Mouse (Mus musculus) c-Kit-negative CD71-positive TER-119-positive erythroid progenitor cells, embryonic 14.5 days (primary cell): ENCODE measurements around the gene 4930578C19Rik.
"Not testable (repeated sequence)": the region's sequence is repeated elsewhere in the genome, so short reads cannot be mapped to it uniquely, and the experiment has no call there.

Experiments
- DNase-seq: peaks from one replicate; pipeline ENCODE4 v3.0.0-alpha.2; 2013; ENCODE audit warnings: low read depth, low spot score

4930578C19Rik gene

DNA sequence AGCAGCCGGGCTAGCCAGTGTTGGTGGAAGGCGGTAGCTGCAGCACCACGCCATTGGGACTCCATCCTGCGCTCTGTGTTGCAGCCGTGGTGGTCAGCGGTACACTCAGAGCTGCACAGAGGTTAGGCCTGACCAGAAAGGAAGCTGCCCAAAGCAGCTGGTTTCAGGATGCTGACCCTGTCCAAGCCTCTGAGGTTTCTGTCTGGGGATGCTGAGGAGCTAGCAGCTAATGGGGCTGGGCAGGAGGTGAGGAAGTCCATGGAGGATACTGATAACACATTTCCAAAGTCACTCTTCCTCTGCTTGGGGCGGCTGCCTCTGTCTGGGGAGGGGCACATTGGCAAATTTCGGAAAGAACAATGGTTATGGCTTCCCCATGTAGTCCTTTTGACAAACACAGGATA is at the start of gene 4930578C19Rik:
Gene 4930578C19Rik, minus strand, starts transcription at position 200 of the 404 bp plus-strand sequence.
- DNase-seq: no peak

DNA sequence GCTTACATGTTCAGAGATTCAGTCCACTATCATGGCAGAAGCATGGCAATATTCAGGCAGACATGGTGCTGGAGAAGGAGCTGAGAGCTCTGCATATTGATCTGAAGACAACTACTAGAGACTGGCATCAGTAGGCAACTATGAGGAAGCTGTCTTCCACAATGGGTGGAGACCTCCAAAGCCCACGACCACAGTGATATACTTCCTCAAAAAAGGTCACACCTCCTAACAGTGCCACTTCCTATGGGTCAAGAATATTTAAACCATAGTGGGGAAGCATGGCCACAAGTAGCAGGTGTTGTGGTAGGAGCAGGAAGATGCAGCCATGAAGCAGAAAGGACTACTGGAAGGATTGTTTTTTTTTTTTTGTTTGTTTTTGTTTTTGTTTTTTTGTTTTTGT is 6.5 kb upstream of the 4930578C19Rik start:
- no peak for DNase-seq

DNA sequence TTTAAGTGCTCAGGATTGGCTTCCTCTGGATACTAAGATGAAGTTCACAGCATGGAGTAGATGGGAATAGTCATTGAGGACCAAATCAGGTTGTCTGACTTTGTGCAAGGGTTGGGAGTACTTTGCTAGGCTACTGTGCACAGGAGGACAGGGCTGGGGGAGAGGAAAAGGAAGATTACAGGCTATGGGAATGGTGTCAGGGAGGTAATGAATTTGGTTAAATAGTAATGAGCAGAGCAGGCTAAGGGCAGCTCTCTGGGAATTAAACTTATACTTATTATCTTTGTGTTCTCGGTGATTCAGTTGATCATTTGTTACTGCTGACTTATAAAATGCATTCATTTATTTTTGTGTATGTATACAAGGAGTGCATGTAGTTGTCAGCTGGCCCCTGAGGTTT is 1.7 kb upstream of the 4930578C19Rik start:
- no peak for DNase-seq

DNA sequence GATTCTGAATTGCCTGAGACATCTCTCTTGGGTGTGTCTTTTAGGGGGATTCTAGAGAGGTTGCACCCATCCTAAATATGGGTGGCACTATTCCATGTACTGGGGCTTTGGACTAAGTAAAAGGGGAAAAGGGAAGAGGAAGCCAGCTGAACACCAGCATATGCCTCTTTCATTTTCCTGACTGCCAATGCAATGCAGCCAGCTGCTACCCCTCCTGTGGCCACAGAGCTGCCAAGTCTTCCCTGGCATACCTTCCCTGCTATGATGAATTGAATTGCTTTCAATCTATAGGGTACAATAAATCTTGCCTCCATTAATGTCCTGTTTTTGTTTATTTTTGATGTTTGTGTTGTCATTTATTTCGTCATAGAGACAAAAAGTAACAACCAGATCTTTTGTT is 9.6 kb downstream of the 4930578C19Rik start:
- DNase-seq: no peak

DNA sequence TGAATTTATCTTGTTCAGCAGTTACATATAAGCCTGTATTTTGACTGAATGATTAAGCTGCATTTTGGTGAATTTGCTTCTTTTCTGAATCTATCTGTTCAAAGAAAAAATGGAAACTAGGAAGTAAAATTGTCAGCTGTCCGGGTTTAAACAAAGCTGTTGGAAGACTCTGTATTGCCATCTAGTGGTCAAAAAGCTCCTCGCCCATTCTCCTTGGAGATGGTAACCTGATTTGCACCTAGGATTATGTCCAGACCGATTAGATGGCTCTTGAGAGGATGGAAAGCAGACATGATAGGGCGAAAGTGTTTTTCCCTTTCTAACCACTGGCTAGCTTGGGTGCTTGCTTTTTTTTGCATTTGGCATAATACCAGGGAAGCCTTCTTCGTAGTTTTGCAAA is 19.1 kb downstream of the 4930578C19Rik start:
- no peak for DNase-seq

DNA sequence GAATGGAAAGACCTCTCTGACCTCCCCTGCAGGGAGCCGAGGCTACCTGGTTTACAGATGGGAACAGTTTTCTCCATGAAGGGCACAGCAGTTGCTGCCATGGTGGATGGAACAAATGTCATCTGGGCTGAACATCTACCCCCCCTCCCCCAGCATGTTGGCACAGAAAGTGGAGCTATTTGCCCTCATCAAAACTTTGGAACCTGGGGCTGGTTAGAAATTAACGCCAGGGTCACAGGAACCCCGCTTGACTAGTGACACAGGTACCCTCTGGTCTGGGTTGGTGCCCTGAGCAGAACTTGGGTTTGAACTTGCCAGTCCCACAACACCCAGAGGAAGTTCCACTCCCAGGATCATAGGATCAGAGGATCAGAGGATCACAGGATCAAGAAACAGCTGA is 35.7 kb downstream of the 4930578C19Rik start:
- DNase-seq: no peak

DNA sequence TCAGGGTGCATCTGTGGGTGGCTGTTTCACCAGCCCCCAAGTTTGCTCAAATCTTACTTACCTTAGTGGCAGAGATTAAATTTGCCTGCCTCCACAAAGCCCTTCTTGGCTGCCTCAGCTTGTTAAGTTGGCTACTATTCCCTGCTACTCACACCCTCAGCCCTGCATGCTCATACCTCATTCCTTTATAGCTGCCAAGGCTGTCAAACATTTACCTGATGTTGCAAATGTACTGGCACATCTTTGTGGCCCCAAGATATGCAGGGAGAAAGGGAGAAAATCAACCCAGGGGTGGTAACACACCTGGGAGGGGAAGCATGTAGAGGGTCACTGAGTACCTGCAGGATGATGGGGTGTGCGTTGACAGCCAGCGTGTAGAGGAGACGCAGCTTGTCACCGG is 38.0 kb downstream of the 4930578C19Rik start:
- no peak for DNase-seq

DNA sequence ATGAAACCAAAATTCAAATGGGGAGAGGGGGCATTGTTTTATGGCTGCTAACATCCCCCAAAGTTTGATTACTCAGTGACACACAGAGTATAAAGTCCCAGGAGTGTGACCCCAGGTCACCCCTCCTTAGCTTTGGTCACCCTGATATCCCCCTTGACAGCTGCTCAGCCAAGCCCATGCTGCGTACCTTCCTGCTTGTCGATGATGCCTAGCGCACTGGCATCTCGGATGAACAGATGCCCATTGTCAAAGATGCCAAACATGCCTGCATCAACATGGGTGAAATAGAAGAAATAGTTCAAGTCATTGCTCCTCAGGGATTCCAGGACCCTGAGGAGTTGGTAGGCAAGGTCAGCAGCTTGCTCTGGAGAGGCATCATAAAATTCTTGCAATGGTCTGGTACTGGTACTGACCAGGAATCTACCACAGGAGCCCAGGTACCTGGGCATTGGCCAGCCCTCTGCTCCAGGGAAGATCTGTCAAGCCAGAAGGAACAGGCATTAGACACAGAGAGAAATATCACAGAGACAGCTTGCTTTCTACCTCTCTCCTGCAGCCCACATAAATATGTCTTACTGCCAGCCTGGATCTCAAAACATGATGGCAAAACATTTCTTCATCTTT is 40.9 kb downstream of the 4930578C19Rik start:
- DNase-seq: no peak

DNA sequence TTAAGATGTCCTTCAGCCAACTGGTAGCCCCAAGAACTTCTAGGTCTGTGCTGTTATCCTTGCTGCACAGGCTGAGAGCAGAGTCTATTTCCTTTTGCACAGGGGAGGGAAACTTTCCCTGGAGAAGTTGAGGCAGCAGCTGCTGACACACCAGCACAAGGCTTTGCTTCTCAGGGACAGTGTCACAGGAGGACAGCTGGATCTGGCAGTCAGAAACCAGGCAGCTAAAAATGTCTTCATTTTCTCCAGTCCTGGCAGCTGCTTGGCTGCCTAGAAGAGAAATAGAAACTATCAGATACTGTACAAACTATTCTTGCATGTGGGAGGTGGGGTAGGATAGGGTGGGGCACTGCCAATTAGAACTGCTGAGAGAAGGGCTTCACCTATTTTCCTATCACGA is 42.2 kb downstream of the 4930578C19Rik start:
- DNase-seq: no peak

DNA sequence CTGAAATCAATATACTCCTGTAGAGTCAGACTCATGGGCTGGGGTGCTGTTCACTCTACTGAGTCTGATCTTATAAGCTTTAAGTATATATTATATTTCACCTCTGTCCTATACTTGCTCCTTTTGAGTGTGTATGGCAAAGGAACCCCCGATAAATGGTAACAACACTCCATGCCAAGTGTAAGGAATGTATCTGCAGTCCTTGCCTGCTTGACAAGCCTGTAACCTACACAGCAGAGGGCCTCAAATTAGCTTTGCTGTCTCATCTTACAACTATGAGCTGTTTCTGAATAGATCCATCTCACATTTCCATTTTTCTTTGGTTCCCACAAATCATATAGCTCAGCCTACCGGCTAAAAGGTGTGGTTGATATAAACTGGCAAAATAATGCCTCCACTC is 46.6 kb downstream of the 4930578C19Rik start:
- DNase-seq: no peak

DNA sequence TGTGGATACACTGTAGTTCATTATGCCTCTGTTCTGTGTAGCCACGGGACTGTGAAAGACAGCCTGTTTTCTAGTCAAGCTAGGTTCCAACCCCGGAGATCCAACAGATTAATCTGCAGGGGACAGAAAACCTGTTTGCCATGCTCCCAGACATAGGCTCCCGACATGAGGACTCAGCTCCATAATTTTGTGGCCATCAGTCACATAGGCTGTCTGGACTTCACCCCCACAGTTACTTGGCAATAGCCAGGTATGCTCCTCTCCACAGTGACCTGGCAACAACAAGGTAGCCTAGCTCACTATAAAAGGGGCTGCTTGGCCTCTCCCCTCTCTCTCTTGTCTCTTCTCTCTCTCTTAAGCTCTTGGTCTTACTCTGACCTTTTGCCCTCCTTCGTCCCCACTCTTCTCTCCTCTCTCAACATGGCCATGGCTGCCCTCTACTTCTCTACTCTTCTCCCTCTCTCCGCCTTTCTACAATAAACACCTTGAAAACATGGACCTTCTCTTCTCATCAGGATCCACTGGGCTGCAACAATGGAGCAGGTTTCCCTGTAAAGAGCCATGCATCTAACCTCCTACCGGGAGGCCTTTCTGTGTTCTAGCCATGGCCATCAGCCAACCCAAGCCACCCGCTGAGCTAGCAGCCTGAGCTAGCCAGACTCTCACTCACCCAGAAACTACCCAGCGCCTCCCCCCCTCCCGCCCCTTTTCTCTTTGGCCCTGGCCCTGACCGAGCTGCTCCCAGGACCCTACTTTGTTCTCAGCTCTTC is 49.9 kb downstream of the 4930578C19Rik start:
- DNase-seq: no peak

DNA sequence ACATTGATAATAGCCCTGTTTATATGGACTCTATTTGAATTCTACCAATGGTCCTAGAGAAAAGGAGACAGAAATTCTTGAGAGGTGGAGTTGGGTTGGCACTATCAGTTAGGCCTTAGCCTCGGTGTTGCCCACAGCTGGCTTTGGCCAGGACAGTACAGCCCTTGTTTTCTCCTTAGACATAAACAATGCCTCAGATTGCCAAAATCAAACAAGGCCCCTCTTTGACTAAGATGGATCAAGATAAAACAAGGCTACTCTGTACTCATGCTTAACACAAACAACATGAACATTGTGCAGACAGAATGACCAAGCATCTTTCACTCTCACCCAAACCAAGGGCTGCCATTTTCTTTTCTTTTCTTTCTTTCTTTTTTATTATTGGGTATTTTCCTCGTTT is 51.6 kb downstream of the 4930578C19Rik start:
- DNase-seq: no peak

DNA sequence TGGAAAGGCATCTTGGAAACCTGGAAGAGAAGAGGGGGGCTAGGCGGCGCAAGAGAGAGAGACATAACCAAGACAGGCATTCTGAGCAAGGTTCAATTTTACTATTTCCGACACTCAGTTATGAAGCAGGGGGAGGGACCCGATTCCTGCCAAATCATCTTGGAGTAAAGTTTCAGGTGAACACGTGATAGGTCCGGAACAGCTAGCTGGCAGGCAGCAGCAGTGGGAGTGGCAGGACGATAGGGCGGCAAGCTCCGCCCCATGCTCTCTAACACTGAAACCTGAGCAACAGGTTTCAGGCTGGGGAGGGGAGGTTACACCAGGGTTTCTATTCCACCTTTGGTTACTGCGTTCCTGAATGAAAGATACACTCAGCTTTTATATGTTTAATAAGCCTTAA is 58.9 kb downstream of the 4930578C19Rik start:
- DNase-seq: no peak

DNA sequence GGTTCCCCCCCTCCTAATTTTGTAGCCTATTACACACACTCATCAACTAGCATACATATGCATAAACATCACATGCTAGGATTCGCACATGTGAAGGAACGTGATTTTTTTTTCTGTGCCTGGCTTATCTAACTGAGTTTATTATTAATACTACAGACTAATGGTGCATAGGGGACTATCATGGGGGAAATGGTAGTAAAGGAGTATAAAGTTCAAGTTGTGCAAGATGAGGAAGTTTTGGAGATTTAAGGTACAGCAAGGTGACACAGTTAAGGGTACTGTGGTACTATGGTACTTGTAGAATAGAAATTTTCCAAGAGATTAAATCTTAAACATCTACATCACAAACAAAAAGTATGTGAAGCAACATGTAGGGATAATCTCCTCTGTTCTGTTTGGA is 64.5 kb downstream of the 4930578C19Rik start:
- no peak for DNase-seq

DNA sequence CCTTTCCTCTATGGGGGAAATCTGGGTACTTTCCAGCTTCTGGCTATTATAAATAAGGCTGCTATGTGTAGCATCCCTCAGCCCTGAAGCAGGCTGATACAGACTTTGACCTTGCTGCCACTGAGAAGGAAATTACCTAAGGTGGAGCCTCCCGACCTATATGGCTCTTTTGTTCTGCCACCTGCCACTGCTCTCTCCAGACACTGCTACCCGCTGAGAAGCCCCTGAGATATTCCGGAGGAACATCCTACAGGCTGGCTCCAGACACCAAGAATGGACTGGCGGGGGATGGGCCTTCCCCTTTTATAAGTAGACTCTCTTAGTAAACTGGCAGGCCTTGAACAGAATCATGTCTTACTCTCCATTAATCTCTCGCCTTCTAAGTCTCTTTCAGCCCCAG is 77.0 kb downstream of the 4930578C19Rik start:
- not testable (repeated sequence) for DNase-seq
